Mouse (Mus musculus) heart, postnatal 14 days (tissue): Measurements from ENCODE around the gene D930048N14Rik. TPM values are rescaled to one million over a fixed set of nuclear protein-coding genes. Genes with fewer than 3 reads are reported as not detected.
"Not testable (repeated sequence)": the region's sequence is repeated elsewhere in the genome, so short reads cannot be mapped to it uniquely, and the experiment has no call there.

Experiments used
- DNase-seq, 2 experiments: peaks; one replicate each; pipeline ENCODE4 v3.0.0; 2021 to 2022
- intact Hi-C: fragments of 180-260 bp; cut with DNase I; formaldehyde crosslinking; loops from one replicate; pipeline ENCODE4 v1.15.1; 2025
- total RNA-seq, 2 experiments: library from RNA; stranded (reverse); gene quantifications; 2 replicates each; pipeline ENCODE4 v1.2.3; 2021

Gene D930048N14Rik
- total RNA-seq, 2 experiments from 2014 or later, result 1.3 to 1.4 TPM

GRCm38 (mm10) chr11:51625187-51625820, 25.4 kb upstream of the D930048N14Rik start:
- intact Hi-C loops, result no loop called here
- DNase-seq, result no peak

- intact Hi-C loops, result no loop called here
- no peak for DNase-seq
Observed at GRCm38 (mm10) chr11:51627425-51627824, 23.3 kb upstream of the D930048N14Rik start.

GRCm38 (mm10) chr11:51627907-51628306, 22.8 kb upstream of the D930048N14Rik start:
- DNase-seq, result no peak
- intact Hi-C loops, result no loop called here

DNA sequence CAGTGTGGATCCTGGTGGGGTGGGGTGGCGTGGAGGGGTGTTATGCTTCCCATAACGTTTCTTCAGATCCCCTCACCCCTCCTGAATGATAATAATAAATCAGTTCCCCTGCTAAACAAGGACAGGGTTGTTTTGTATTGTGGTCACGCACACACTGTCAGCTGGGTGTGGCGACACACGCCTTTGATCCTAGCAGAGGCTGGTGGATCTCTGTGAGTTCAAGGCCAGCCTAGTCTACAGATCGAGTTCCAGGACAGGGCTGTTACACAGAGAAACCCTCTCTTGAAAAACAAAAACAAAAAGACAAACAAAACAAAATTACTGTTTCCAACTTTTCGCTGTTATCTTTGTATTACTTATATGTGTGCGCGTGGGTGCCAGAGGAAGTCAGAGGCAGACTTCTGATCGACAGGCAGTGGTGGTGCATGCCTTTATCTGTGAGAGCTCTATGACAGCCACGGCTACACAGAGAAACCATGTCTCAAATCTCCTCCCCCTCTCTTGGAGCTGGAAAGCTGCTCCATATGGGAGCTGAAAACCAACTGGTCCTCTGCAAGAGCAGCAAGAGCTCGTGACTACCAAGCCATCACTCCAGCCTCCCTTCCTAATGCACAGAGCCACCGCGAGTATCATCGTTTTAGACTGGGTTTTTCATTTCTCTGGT, 21.0 kb upstream of the D930048N14Rik start:
- DNase-seq, result no peak
- intact Hi-C loops, result no loop called here

DNA sequence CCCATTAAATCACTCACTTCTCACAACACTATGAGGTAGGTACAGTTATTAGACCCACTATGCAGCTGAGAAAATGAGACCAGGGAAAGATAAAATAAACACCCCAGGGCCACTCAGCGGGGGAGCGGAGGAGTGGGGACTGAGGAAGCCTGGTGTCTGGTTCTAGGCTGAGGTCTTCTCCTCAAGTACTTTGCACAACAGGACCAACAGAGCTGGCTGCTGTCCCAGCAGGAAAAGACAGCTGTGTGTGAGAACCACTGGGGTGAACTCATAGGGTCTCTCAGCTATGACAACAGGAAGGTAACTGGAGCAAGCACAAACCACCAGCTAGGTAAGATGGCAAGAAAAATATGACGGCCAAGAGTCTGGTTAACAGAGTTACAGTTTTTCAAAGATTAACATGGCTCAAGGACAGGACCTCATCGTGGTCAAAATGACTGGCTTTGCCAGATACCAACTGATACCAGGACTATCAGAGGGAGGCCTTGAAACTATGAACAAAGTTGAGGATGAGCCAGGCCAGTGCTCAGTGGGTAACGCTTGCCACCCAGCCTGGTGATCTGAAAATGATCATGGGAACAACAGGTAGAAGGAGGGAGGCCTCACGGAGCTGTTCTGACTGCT, 18.5 kb upstream of the D930048N14Rik start:
- DNase-seq, result no peak
- intact Hi-C loops, result no loop called here

DNA sequence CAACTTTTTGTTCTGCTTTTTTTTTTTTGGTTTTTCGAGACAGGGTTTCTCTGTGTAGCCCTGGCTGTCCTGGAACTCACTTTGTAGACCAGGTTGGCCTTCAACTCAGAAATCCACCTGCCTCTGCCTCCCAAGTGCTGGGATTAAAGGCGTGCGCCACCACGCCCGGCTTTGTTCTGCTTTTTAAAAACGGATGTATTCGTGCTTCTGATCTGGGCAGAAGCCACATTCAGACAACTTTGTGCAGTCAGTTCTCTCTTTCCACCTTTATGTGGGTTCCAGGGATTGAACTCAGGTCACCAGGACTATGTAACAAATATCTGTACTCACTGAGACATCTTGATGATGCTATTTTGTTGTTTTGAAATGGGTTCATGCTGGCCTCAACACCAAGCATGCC, 17.6 kb upstream of the D930048N14Rik start:
- intact Hi-C loops, DNase-seq: not testable (repeated sequence)

DNA sequence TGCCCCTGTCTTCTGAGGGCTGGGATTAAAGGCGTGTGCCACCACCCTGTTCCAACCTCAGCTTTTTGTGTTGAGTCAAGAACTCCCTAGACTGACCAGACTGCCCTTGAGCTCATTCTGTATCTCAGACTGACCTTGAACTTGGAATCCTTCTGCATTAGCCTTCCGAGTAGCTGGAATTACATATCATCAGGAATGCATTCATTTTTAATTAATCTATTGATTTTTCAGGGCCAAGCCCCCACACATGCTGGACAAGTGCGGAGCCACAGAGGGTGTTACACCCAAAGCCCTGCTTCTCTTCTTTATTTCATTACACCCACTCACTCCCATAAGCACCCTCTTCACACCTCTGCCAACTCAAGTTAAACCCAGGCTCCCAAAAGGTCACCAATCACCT, 17.0 kb upstream of the D930048N14Rik start:
- DNase-seq, result no peak
- intact Hi-C loops, result no loop called here

- intact Hi-C loops, result no loop called here
- DNase-seq, result no peak
Observed at GRCm38 (mm10) chr11:51635127-51635524, 15.6 kb upstream of the D930048N14Rik start.

GRCm38 (mm10) chr11:51635525-51636322, 15.0 kb upstream of the D930048N14Rik start, which contains the start of gene Rmnd5b:
Gene Rmnd5b, minus strand, starts transcription at chr11:51635896.
- DNase-seq, result peak; percentile 89 to 90
- intact Hi-C loops, result no loop called here

- intact Hi-C loops, result no loop called here
- peak; percentile 55 to 65 for DNase-seq
Observed at GRCm38 (mm10) chr11:51636323-51636684, 14.4 kb upstream of the D930048N14Rik start.

DNA sequence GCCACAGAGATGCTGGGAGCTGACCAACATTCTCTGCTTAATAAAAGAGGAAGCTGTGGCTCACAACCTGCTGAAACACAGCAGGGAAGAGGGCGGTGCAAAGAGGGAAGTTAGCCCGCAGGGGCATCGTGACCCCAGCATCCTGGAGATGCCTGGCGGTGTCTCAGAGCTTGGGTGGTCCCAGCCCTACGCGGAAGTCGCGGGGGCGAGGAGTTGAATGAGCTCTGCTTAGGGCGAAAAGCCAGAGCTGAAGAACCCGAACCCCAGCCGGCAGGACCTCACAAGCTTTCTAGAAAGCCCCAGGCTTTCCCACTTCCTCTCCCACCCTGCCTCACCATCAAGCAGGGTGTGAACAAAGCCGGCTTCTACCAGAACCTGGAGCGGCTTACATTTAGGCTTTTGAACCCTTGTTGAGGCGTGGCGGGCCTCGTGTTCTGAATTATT, 12.8 kb upstream of the D930048N14Rik start:
- DNase-seq, result peak; percentile 48 to 50
- intact Hi-C loops, result no loop called here

GRCm38 (mm10) chr11:51638497-51638896, 12.3 kb upstream of the D930048N14Rik start:
- DNase-seq, result no peak
- intact Hi-C loops, result no loop called here

GRCm38 (mm10) chr11:51640748-51641147, 10.0 kb upstream of the D930048N14Rik start:
- intact Hi-C loops, result no loop called here
- DNase-seq, result no peak

DNA sequence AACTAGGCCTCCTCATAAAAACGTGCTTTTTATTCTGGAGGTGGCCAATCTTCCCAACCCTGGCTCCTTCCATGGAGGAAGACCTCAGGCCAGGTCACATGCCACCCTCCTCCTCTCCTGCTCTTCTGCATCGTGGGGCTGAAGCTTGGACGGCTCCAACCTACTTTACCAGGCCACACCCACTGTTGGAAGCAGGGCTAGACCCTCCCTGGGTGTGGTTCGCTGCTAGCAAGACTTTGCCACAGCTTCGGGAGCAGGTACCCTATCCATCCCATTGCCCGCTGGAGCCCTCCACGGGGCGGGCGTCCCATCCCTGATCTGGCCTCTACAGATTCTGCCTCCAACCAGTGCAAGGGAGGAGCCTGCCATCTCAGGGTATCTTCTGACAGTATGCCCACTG, 7.6 kb upstream of the D930048N14Rik start:
- intact Hi-C loops, result no loop called here
- DNase-seq, result no peak

DNA sequence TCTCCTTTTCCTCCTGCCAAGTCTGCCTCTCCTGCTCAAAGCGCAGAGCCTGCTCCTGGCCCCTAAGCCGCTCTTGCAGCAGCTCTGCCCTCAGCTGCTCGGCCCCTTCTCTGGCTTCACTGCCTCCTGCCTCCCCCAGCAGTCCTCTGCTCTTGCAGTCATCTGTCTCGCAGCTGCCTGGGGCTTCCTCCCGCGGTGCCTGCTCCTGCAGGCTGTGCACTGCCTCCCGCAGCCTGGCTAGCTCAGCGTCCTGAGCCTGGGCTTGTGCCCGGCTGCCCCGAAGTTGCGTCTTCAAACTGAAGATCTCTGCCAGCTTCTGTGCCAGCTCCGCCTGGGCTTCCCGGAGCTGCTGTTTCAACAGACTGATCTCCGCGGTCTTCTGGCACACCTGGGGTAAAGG, 7.0 kb upstream of the D930048N14Rik start:
- intact Hi-C loops, result no loop called here
- no peak for DNase-seq

DNA sequence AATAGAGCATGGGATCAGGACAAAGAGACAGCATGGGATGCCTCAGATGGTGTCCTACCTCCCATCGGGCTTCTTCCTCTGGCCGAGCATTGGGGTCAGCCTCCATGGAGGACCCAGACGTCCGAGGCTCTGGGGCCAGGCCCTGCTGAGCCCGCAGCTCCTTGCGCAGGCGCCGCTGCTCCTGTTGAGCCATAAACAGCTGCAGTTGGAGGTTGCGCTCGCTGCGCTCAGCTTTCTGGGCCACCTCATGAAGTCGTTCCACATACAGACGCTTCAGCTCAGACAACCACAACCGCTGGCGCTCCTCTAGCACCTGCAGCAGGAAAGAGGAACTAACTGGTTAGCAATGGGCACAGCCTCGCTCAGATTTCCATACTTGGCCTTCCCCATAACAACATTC, 6.5 kb upstream of the D930048N14Rik start:
- intact Hi-C loops, result no loop called here
- no peak for DNase-seq

- DNase-seq, result no peak
- intact Hi-C loops, result loop anchor here (5.0 kb wide), 1 partner anchor 37 kb away; no protein-coding TSS in a partner anchor
Observed at GRCm38 (mm10) chr11:51645293-51645692, 5.5 kb upstream of the D930048N14Rik start.

DNA sequence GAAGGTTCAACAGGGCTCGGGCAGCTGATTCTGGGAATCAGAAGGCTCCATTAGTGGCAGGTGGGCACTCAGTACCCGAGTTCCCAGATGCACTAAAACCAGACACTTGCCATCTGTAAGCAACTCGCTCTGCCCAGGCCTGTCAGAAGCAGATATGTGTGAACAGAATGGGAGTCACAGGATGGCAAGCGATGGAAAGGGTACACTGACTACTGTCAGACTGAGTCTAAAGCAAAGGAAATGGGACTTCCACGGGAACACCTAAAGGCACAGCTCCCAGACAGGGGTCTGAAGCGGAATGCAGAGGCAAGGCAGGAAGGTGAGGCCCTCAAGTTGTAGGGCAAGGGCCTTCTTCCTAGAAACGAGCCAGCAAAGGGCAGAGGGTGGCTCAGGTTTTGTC, 4.5 kb upstream of the D930048N14Rik start:
- DNase-seq, result no peak
- intact Hi-C loops, result loop anchor here (5.0 kb wide), 1 partner anchor 36 kb away; no protein-coding TSS in a partner anchor

- intact Hi-C loops, result loop anchor here (5.0 kb wide), 1 partner anchor 35 kb away; no protein-coding TSS in a partner anchor
- DNase-seq, result peak in 1 of 2 experiments; percentile 49
Observed at GRCm38 (mm10) chr11:51646751-51647667, 3.7 kb upstream of the D930048N14Rik start.

- intact Hi-C loops, result loop anchor here (5.0 kb wide), 1 partner anchor 34 kb away; no protein-coding TSS in a partner anchor
Observed at GRCm38 (mm10) chr11:51648566-51648965, 2.2 kb upstream of the D930048N14Rik start.

More at GRCm38 (mm10) chr11:51648566-51648965, 2.2 kb upstream of the D930048N14Rik start:
- no peak for DNase-seq
